Mouse (Mus musculus) midbrain, embryonic 15.5 days (tissue): ENCODE results near the gene Enpp5. TPM values are rescaled to one million over a fixed set of nuclear protein-coding genes. Genes with fewer than 3 reads are reported as not detected.

Experiments used
- ATAC-seq: fragments of 200-750 bp; cut with Nextera tagmentation; replicated peaks from 2 replicates; pipeline ENCODE4 v1.8.0; 2017; ENCODE audit warnings: moderate TSS enrichment
- H3K27ac ChIP-seq: fragments of 300-500 bp; sonication (generic); 2 replicates; pipeline ENCODE4 v1.5.1; 2015; ENCODE audit warnings: mild to moderate bottlenecking, inconsistent platforms
- H3K27me3 ChIP-seq: fragments of 300-500 bp; sonication (generic); replicated peaks from 2 replicates; pipeline ENCODE4 v1.6.1; 2015; ENCODE audit warnings: inconsistent platforms
- H3K36me3 ChIP-seq: fragments of 300-500 bp; sonication (generic); replicated peaks from 2 replicates; pipeline ENCODE4 v1.6.1; 2015; ENCODE audit warnings: inconsistent platforms
- H3K4me1 ChIP-seq: fragments of 300-500 bp; sonication (generic); 2 replicates; pipeline ENCODE4 v1.6.1; 2015; ENCODE audit warnings: inconsistent platforms
- H3K4me2 ChIP-seq: fragments of 300-500 bp; sonication (generic); 2 replicates; pipeline ENCODE4 v1.6.1; 2015; ENCODE audit warnings: inconsistent platforms, mild to moderate bottlenecking, moderate library complexity
- H3K4me3 ChIP-seq: fragments of 300-500 bp; sonication (generic); 2 replicates; pipeline ENCODE4 v1.5.1; 2015; ENCODE audit warnings: mild to moderate bottlenecking, inconsistent platforms
- H3K9ac ChIP-seq: fragments of 300-500 bp; sonication (generic); 2 replicates; pipeline ENCODE4 v1.6.1; 2015; ENCODE audit warnings: mild to moderate bottlenecking, inconsistent platforms
- H3K9me3 ChIP-seq: fragments of 300-500 bp; sonication (generic); 2 replicates; pipeline ENCODE4 v1.6.1; 2016; ENCODE audit warnings: inconsistent platforms
- WGBS: fragments of 180-500 bp; shearing (Covaris S2); methylation state at CpG from one replicate; pipeline ENCODE4 v1.1.7; 2015; ENCODE audit warnings: mixed read lengths; 5-methylcytosine and 5-hydroxymethylcytosine counted together
- polyA plus RNA-seq: library from polyadenylated mRNA; unstranded; fragments of >200 nt; fragmentation: Nextera tagmentation; extraction: Ambion mirVana; gene quantifications from 2 replicates; pipeline ENCODE4 v1.2.1, GENCODE M21; 2015

Gene Enpp5
- polyA plus RNA-seq, result 112 and 121 TPM in 2 replicates

GRCm38 (mm10) chr17:44078631-44079350, at the start of gene Enpp5:
TSS of gene Enpp5 (plus strand) at chr17:44078813.
- Histone ChIP-seq H3K4me3 (peak within 1 kb of the TSS; percentile 75), H3K9ac (peak within 1 kb of the TSS; percentile 76), H3K27me3 (no peaks in the 10 kb centered on the region), H3K4me2 (peak within 1 kb of the TSS; percentile 68), H3K4me1 (peaks cover 43% of the 10 kb centered on the region), H3K27ac (peak within 1 kb of the TSS; percentile 94), H3K36me3 (peaks cover 31% of the 10 kb centered on the region), H3K9me3 (0 out of 2 replicates have a peak, but pooled peaks cover 3% of the 10 kb centered on the region)
- ATAC-seq, result peak; percentile 99
- under 1% methylated on average over 31 of the region's 31 CpGs for WGBS

GRCm38 (mm10) chr17:44029616-44030015, 49.0 kb upstream of the Enpp5 start:
- ATAC-seq, result no peak
- no peaks in the 10 kb centered on the region for H3K9me3 ChIP-seq
- 84% methylated on average over 5 of the region's 5 CpGs for WGBS

GRCm38 (mm10) chr17:44030776-44031587, 47.6 kb upstream of the Enpp5 start:
- 29% methylated on average over 3 of the region's 3 CpGs for WGBS
- no peak for ATAC-seq
- Histone ChIP-seq H3K9ac (no peak overlapping the region), H3K4me2 (no peak overlapping the region), H3K4me3 (no peak overlapping the region), H3K27ac (no peak overlapping the region), H3K36me3 (no peaks in the 10 kb centered on the region), H3K9me3 (no peaks in the 10 kb centered on the region), H3K4me1 (peaks cover 9% of the 10 kb centered on the region), H3K27me3 (no peaks in the 10 kb centered on the region)

More at GRCm38 (mm10) chr17:44029616-44030015, 49.0 kb upstream of the Enpp5 start:
- Histone ChIP-seq H3K27me3 (no peaks in the 10 kb centered on the region), H3K4me3 (no peak overlapping the region), H3K9ac (no peak overlapping the region), H3K4me2 (no peak overlapping the region), H3K27ac (no peak overlapping the region), H3K36me3 (no peaks in the 10 kb centered on the region), H3K4me1 (peaks cover 15% of the 10 kb centered on the region)

DNA sequence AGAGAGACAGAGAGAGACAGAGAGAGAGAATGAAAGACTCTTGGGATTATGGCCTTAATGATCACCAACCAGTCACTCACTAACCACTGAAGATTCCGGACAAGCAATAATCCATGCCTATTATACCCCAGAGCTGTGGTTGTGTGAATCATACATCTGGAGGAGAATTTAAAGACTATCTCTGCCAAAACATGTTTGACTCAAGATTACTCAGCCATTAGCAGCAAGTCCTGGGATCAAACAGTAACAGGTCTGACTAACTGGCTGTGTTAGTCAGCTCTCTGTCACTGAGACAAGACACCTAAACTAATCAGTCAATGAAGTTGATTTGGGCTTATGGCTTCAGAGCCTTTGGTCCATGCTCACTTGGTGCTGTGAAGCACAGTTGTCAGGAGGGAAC, 43.6 kb upstream of the Enpp5 start:
- WGBS, result 90% methylated on average over 1 of the region's 1 CpGs

DNA sequence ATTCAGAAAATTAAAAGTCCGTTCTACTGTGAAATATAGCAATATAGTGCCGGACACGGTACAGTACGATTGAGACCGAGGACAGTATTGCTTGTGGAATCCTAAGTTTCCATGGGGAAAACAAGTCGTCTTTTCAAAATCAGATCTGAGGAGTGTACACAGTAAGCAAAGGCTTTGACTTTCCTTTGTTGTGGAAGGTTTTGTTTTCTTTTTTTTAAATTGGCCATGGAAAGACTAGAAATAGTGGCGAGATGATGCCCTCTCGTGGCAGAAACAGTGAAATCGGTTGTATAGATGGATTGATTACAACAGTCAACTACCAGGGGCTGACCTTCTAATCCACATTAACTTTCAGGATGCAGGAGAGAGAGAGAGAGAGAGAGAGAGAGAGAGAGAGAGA, 40.0 kb upstream of the Enpp5 start:
- Histone ChIP-seq H3K27ac (no peak overlapping the region), H3K4me2 (no peak overlapping the region), H3K27me3 (no peaks in the 10 kb centered on the region), H3K4me3 (no peak overlapping the region), H3K9ac (no peak overlapping the region), H3K4me1 (no peaks in the 10 kb centered on the region), H3K9me3 (no peaks in the 10 kb centered on the region), H3K36me3 (no peaks in the 10 kb centered on the region)
- peak; percentile 66 for ATAC-seq
- 54% methylated on average over 9 of the region's 9 CpGs for WGBS

More for the DNA sequence above, 43.6 kb upstream of the Enpp5 start:
- Histone ChIP-seq H3K4me2 (no peak overlapping the region), H3K36me3 (no peaks in the 10 kb centered on the region), H3K27ac (no peak overlapping the region), H3K4me3 (no peak overlapping the region), H3K4me1 (no peaks in the 10 kb centered on the region), H3K27me3 (no peaks in the 10 kb centered on the region), H3K9ac (no peak overlapping the region), H3K9me3 (no peaks in the 10 kb centered on the region)
- no peak for ATAC-seq

DNA sequence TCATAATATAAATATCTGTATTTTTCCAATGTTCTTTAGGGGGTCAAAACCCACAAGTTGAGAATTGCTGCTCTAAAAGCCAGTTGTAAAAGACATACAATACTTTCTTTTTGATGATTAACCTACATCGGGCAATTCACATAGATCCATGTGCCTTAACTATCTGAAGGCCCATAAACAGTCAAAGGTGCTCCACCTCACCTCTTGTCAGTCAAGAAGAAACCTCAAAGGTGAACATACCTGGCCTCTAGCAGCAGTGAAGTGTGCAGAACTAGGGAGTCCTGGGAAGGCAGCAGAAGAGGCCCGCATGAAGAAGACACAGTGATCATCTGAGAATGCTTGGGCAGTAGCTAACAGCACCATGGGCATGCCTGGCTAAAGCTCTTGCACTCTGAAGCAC, 38.2 kb upstream of the Enpp5 start:
- no peaks in the 10 kb centered on the region for H3K4me1 ChIP-seq
- WGBS, result 95% methylated on average over 2 of the region's 2 CpGs
- H3K9ac ChIP-seq, result no peak overlapping the region
- no peak for ATAC-seq
- H3K27ac ChIP-seq, result no peak overlapping the region
- H3K4me2 ChIP-seq, result no peak overlapping the region
- no peak overlapping the region for H3K4me3 ChIP-seq
- no peaks in the 10 kb centered on the region for H3K36me3 ChIP-seq
- H3K9me3 ChIP-seq, result no peaks in the 10 kb centered on the region
- no peaks in the 10 kb centered on the region for H3K27me3 ChIP-seq

- ATAC-seq, result no peak
- WGBS, result 66% methylated on average over 2 of the region's 2 CpGs
- H3K4me1 ChIP-seq, result no peaks in the 10 kb centered on the region
These were observed 36.3 kb upstream of the Enpp5 start for GRCm38 (mm10) chr17:44042301-44042700.

GRCm38 (mm10) chr17:44042861-44043260, 35.8 kb upstream of the Enpp5 start:
- Histone ChIP-seq H3K27me3 (no peaks in the 10 kb centered on the region), H3K4me3 (no peak overlapping the region), H3K9me3 (no peaks in the 10 kb centered on the region), H3K27ac (no peak overlapping the region), H3K4me2 (no peak overlapping the region), H3K4me1 (no peaks in the 10 kb centered on the region), H3K9ac (no peak overlapping the region), H3K36me3 (no peaks in the 10 kb centered on the region)
- no peak for ATAC-seq
- 89% methylated on average over 8 of the region's 8 CpGs for WGBS

More at GRCm38 (mm10) chr17:44042301-44042700, 36.3 kb upstream of the Enpp5 start:
- Histone ChIP-seq H3K27me3 (no peaks in the 10 kb centered on the region), H3K9me3 (no peaks in the 10 kb centered on the region), H3K4me2 (no peak overlapping the region), H3K4me3 (no peak overlapping the region), H3K27ac (no peak overlapping the region), H3K36me3 (no peaks in the 10 kb centered on the region), H3K9ac (no peak overlapping the region)

- no peak for ATAC-seq
- Histone ChIP-seq H3K27me3 (no peaks in the 10 kb centered on the region), H3K4me3 (no peak overlapping the region), H3K9me3 (no peaks in the 10 kb centered on the region), H3K9ac (no peak overlapping the region), H3K4me1 (no peaks in the 10 kb centered on the region), H3K27ac (no peak overlapping the region), H3K36me3 (no peaks in the 10 kb centered on the region), H3K4me2 (no peak overlapping the region)
- WGBS, result 81% methylated on average over 4 of the region's 4 CpGs
These were observed 25.2 kb upstream of the Enpp5 start for GRCm38 (mm10) chr17:44053427-44053826.

DNA sequence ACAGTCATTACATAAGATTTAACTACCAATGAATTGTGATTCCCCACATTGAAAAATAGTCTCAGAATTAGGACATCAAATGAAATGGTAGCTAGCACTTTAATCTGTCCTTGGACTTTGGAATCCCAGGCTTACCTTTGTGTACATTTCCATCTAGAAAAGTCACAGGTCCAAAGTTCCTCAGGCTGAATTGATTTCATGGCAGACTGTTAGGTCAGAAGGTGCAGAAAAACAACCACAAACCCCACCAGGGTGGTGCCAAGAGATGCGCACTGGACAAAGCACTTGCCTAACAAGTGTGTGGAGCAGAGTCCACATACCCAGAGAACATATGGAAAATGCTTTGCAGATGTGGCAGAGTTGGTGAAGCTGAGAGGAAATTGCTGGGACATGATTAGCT, 21.5 kb upstream of the Enpp5 start:
- Histone ChIP-seq H3K4me2 (no peak overlapping the region), H3K9ac (no peak overlapping the region), H3K4me1 (no peaks in the 10 kb centered on the region), H3K27ac (no peak overlapping the region), H3K9me3 (no peaks in the 10 kb centered on the region), H3K27me3 (no peaks in the 10 kb centered on the region), H3K36me3 (no peaks in the 10 kb centered on the region), H3K4me3 (no peak overlapping the region)
- 92% methylated on average over 1 of the region's 1 CpGs for WGBS
- ATAC-seq, result no peak

GRCm38 (mm10) chr17:44058145-44058544, 20.5 kb upstream of the Enpp5 start:
- no peak overlapping the region for H3K9ac ChIP-seq
- H3K4me3 ChIP-seq, result no peak overlapping the region
- no peak overlapping the region for H3K4me2 ChIP-seq
- no peaks in the 10 kb centered on the region for H3K9me3 ChIP-seq
- ATAC-seq, result no peak
- H3K27me3 ChIP-seq, result no peaks in the 10 kb centered on the region
- no peaks in the 10 kb centered on the region for H3K36me3 ChIP-seq
- H3K4me1 ChIP-seq, result no peaks in the 10 kb centered on the region
- no peak overlapping the region for H3K27ac ChIP-seq

DNA sequence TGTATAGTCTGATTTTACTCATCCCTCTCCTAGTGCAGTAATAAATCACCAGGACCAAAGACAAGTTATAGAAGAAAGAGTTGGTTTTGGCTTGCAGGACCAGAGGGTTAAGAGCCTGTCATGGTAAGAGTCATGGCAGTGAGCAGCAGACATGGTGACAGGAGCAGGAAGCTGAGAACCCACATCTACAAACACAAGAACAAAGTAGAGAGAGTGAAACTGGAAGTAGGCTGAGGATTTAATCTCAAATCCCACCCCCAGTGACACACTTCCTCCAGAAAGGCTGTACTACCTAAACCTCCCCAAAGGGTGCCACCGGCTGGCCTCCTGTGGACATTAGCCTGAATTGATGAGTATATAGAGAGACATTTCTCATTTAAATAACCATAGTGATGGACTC, 17.8 kb upstream of the Enpp5 start:
- Histone ChIP-seq H3K36me3 (no peaks in the 10 kb centered on the region), H3K4me1 (no peaks in the 10 kb centered on the region), H3K9me3 (no peaks in the 10 kb centered on the region), H3K27me3 (no peaks in the 10 kb centered on the region), H3K4me2 (no peak overlapping the region), H3K27ac (no peak overlapping the region), H3K4me3 (no peak overlapping the region), H3K9ac (no peak overlapping the region)
- ATAC-seq, result no peak
- 92% methylated on average over 1 of the region's 1 CpGs for WGBS
